Mouse (Mus musculus) adrenal gland, postnatal 25 days (tissue): ENCODE results near the gene Olfr736. TPM values are rescaled to one million over a fixed set of nuclear protein-coding genes. Genes with fewer than 3 reads are reported as not detected.

ENCODE experiments used
- DNase-seq: peaks from one replicate; pipeline ENCODE4 v3.0.0; 2021; ENCODE audit warnings: mixed read lengths
- long read RNA-seq: library from polyadenylated mRNA; stranded (forward); transcript quantifications from one replicate; pipeline ENCODE4 v2.0.0, GENCODE M21; 2021
- total RNA-seq: library from RNA; stranded (reverse); gene quantifications from 2 replicates; pipeline ENCODE4 v1.2.3, GENCODE M21; 2021

Olfr736 gene
- total RNA-seq, result not detected in 2 replicates
- long read RNA-seq, result 0 reads

- no peak for DNase-seq
Observed at GRCm38 (mm10) chr14:50380863-50381262, at the start of gene Olfr736. Gene Olfr736 (plus strand): TSS chr14:50381163.

DNA sequence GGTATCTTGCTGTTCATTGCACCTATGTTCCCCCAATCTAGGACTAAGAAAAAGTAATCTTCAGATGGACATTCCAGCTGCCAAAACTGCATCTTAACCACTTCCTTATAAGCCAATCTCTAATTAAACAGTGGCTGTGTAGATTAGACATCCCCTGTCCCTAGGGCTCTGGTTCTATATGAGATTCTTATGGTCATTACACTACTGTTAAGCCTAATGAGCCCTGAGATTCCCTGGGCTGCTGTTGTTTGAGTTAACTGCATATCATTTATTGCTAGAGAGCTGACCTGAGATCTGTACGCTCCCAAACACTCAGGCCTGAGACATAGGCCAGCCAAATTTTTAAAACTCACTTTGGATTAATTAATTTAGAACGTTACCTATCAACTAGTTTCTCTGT, 32.2 kb upstream of the Olfr736 start, which contains the start of gene Olfr735:
Olfr735 (minus strand) TSS at position 77 of the 400 bp plus-strand sequence.
- no peak for DNase-seq

DNA sequence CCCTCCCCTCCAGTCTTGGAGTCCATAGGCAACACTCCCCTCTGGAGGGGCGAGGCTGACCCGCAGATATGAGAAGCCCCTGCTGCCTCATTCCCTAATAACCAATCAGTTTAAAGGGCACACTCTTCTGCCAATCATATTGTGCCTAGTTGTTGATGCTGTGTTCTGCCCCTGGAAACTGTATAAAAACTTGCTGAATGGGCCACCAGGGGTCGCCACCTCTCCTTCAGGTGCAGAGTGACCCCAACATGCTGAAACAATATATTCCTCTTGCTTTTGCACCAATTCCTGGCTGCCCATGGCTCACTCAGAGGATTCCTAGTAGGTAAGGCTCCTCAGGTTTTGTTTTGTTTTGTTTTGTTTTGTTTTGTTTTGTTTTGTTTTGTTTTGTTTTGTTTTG, 28.5 kb upstream of the Olfr736 start:
- DNase-seq, result peak; percentile 7

DNA sequence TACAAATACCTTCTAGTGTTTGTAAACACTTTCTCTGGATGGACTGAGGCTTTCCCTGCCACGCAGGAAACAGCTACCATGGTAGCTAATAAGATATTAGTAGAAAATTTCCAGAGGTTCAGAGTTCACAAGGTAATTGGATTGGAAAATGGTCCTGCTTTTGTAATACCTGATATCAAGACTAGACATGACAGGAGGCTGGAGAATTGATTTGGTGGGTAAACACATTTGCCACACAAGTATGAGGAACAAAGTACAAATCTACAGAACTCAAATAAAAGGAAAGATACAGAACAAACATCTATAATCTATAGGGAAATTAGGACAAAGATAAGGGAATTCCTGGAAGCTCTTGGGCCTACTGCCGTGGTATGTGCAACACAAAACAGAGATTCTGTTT, 24.2 kb upstream of the Olfr736 start:
- no peak for DNase-seq

DNA sequence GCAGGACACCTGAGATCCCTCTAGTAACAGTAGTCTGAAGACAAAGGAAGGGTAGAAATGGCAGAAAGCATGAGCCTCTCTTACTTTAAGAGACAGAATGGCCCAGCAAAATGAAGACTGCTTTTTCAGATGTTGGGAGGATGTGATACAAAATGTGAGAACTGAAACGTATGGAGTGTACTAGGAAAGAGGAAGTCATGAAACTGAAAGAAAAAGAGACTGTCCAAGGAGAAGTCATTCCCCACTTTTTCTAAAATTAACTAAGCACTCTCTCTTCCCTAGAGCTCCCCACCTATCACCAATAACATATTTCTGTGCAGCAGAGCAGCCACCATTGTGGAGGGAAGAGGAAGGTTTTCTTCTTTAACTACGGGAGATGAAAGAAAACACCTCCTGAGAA, 23.4 kb upstream of the Olfr736 start, which contains the start of gene Tlr11:
Tlr11 (plus strand) TSS at position 322 of the 400 bp plus-strand sequence.
- DNase-seq, result no peak

GRCm38 (mm10) chr14:50360480-50360879, 20.5 kb upstream of the Olfr736 start:
- DNase-seq, result no peak

- DNase-seq, result no peak
Observed at GRCm38 (mm10) chr14:50363561-50363960, 17.4 kb upstream of the Olfr736 start.

DNA sequence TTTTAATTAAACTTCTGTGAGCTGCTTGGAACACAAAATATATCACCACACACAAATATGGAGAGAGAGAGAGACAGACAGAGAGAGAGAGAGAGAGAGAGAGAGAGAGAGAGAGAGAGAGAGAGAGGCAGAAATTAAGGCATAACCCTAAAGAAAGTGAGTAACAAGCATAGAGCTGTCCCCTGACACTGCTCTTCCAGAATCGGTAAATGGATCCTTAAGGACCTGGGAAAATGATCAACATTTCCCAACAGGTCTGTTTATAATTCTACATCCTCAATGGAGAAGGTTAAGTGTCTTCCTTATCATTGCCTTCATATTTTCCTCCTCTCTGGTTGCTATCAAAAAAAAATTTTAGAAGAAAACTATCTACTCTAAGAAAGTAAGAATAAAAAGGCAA, 26.3 kb downstream of the Olfr736 start, which contains the start of gene Olfr738:
Olfr738 (plus strand) TSS at position 301 of the 400 bp plus-strand sequence.
- DNase-seq, result no peak

DNA sequence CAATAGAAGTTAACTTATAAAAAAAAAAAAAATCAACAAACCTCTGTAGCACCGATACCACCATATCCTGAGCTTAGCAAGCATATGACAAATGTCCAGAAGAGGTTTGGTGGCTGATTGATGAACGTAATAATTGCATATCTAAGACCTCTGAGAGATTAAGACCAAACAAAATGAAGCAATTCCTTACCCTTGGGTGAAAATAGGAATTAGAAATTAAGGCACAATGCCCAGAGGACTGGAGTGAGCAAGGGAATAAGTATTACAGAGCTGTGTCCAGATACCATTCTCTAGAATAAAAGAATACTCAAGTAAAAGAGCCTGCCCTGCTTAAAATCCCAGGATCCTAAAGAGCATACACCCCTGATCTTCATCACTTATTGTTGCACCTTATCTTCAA, 37.4 kb downstream of the Olfr736 start, which contains the start of gene Olfr739:
Olfr739 (plus strand) TSS at position 301 of the 400 bp plus-strand sequence.
- no peak for DNase-seq

Other genes starting within 250 kb of the Olfr736 start
- gene Olfr728, start 238.5 kb upstream of the Olfr736 start, total RNA-seq, result not detected in 2 replicates
- gene Olfr729, start 228.3 kb upstream of the Olfr736 start, total RNA-seq, result not detected in 2 replicates
- not detected in 2 replicates for gene Olfr730, start 193.0 kb upstream of the Olfr736 start, total RNA-seq
- gene Olfr731, start 139.3 kb upstream of the Olfr736 start, total RNA-seq, result 0.21 TPM in 1 of 2 replicates, not detected in the other
- gene Olfr732, start 97.0 kb upstream of the Olfr736 start, total RNA-seq, result not detected in 2 replicates
- gene Olfr733, start 79.6 kb upstream of the Olfr736 start, total RNA-seq, result not detected in 2 replicates
- gene Olfr734, start 54.4 kb upstream of the Olfr736 start, total RNA-seq, result 0.18 TPM in 1 of 2 replicates, not detected in the other
- gene Olfr735, start 32.3 kb upstream of the Olfr736 start, total RNA-seq, result not detected in 2 replicates
- gene Tlr11, start 23.2 kb upstream of the Olfr736 start, total RNA-seq, result not detected in 2 replicates
- gene Olfr738, start 26.4 kb downstream of the Olfr736 start, total RNA-seq, result not detected in 2 replicates
- gene Olfr739, start 37.5 kb downstream of the Olfr736 start, total RNA-seq, result not detected in 2 replicates
- not detected in 2 replicates for gene Olfr740, start 64.4 kb downstream of the Olfr736 start, total RNA-seq
- not detected in 2 replicates for gene Olfr741, start 91.6 kb downstream of the Olfr736 start, total RNA-seq
- gene Olfr742, start 122.4 kb downstream of the Olfr736 start, total RNA-seq, result not detected in 2 replicates
- gene Olfr743, start 140.7 kb downstream of the Olfr736 start, total RNA-seq, result not detected in 2 replicates
- not detected in 2 replicates for gene Olfr744, start 233.7 kb downstream of the Olfr736 start, total RNA-seq